Mouse (Mus musculus) ES-CJ7 (cell line): Measurements from ENCODE around the gene Mrps35.
A peak's percentile ranks its signal among the peaks of the same experiment; 100 is the strongest.

Experiments
- DNase-seq: peaks from one replicate; pipeline ENCODE4 v3.0.0; 2011; ENCODE audit warnings: low read depth, low spot score

Mrps35 gene

GRCm38 (mm10) chr6:147042291-147043290, at the start of gene Mrps35:
Gene Mrps35, plus strand, starts transcription at chr6:147042764.
- peak; percentile 91 for DNase-seq

DNA sequence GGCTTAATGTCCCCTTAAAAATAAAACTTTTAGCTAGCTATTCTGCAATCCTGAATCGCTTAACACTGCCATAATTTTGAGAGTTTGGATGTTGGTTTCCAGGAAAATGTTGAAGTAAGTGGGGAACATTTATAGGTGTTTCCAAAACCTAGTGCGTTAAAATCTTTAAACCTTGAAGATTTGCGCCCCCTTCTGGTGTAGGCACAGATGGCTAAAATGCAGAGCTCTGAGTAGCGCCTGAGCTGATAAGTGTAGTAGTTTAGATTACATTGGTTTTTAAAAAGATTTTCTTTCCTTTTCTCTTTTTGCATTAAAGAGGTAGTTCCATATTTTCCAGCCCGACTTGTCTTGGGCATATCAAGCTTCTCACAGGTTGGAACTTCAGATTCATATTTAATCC, 48.3 kb upstream of the Mrps35 start:
- peak; percentile 41 for DNase-seq

DNA sequence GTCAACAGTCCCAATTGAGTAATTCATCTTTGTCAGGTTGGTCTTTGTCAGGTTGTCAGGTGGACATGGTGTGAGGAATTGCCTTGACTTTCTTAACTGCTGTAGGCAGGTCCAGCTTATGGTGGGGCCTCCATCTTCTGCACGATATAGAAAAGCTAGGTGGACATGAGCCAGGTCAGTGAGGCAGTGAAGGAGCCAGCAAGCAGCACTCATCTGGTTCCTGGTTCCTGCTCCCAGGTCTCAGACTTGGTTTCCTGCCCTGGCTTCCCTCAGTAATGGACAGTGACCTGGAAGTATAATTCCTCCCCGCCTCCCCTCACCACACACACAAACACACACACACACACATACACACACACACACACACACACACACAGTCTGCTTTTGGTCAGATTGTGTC, 47.2 kb upstream of the Mrps35 start:
- DNase-seq, result no peak

GRCm38 (mm10) chr6:146995878-146996277, 46.7 kb upstream of the Mrps35 start:
- DNase-seq, result no peak

GRCm38 (mm10) chr6:146997006-146997405, 45.6 kb upstream of the Mrps35 start:
- DNase-seq, result no peak

GRCm38 (mm10) chr6:146998710-146999109, 43.9 kb upstream of the Mrps35 start:
- no peak for DNase-seq

DNA sequence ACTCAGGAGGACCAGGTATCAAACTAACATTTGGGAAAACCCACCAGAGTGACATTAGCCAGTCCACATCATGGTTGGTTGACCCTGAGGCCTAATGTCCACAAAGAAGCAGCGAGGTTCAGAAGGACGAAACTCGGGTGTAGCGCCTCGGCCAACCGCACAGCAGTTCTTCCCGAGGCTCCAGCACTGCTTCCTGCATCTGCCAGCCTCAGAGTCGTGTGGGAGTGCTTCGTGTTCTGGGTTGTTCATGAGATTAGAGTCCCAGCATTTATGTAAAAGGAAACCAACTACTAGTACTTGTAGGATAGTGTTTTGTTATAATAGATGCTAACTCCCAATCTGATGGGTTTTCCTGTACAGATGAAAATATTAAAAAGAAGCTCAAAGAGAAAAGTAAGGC, 43.3 kb upstream of the Mrps35 start:
- DNase-seq, result no peak

DNA sequence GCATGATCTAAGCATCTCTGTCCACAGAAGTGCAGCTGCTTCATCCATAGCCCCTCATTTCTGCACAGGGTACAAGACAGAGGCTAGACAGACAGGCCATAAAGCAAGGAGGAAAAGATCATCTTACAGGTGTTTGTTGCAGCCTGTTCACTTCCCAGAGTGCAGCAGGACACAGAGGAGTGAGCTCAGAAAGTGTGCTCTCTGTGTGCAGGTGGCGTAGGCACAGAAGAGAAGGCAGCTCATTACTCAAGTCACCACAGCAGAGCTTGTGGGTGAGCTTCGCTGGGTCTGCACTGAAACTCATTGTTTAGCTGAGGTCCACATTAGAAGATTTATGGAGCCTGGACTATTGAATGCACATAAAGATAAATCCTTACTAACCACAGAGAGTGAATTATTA, 42.8 kb upstream of the Mrps35 start:
- DNase-seq, result no peak

DNA sequence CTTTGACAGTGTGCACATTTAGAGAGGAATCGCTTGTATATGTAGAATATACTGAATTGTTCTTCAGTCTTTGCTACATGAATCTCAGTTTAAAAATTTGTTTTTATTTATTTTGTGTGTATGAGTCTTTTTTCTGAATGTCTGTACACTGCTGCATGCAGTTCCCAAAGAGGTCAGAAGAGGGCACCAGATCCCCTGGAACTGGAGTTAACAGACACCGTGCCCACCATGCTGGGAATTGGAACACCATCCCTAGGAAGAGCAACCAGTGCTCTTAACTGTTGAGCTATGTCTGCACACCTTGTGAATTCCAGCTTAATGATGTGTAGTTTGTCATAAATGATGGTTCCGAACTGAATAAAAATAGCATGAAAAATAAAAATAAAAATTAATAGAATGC, 34.4 kb upstream of the Mrps35 start:
- peak; percentile 70 for DNase-seq

DNA sequence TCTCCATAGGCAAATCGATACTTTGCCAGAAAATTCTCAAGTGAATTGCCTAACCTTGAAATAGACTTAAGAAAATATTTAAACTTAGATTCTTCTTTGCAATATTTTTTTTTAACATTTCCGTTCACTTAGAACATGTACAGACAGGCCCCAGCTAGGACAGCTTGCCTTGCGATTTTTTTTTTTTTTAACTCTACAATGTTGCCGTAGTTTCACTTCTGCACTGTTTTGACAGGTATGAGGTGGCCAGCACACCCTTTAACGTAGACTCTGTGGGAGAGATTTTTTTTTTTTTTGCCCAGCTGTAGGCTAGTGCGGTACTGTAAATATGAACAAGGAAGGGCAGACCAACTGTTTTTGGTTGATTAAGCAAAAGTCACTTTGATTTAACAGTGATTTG, 32.2 kb upstream of the Mrps35 start:
- DNase-seq, result no peak

DNA sequence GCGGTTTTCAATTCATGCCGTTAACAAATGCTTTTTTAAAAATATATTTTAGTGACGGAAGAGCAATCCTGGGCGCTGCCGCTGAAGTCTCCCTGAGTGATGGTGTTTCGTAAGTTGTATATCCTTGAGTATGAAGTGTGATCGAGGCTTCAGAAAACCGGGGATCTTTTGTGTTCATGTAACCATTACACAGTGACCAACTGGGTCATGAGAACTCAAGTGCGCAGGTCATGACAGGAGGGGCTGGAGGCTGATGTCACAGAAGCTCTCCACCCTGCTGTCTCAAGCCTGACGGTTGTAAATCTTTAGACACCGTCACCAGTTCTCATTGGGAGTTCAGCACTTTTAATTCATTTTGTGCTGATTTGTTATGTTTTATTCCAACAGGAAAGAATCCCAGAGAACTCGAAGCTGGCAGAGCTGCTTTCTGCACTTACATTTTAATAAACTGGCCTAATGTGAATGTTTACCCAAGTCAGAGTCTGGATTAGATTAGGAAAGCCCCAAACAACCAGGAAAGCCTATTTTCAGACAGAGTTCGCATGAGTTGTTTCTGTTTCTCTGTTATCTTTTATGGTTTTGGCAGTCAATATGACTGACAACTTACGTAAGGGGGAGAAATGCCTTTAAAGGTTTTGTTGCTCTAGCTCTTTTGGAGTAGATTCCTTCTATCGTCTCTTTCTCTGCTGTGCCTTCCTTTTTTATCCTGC, 31.6 kb upstream of the Mrps35 start:
- no peak for DNase-seq

- DNase-seq, result no peak
Observed at GRCm38 (mm10) chr6:147011555-147011954, 31.0 kb upstream of the Mrps35 start.

DNA sequence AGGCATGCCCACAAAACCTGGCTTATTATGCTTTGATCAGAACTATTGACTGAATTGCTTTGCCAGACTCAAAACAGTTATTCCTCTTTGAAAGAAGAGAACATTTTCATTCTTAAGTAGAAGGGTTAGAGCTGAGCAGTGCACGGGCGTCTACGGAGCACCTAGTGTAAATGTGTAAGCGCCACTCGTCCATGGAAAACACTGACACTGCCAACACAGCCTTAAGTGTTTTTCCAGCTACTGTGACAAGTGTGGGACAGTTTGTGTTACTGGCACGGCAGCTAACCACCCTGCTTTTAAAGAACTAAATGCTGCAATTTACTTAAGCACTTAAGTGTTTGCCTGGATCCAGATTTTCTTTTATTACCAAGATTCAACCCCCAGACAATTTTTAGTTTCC, 30.6 kb upstream of the Mrps35 start:
- no peak for DNase-seq

GRCm38 (mm10) chr6:147013546-147013945, 29.0 kb upstream of the Mrps35 start:
- DNase-seq, result no peak

GRCm38 (mm10) chr6:147017906-147018305, 24.7 kb upstream of the Mrps35 start:
- DNase-seq, result no peak

- no peak for DNase-seq
Observed at GRCm38 (mm10) chr6:147018364-147018763, 24.2 kb upstream of the Mrps35 start.

DNA sequence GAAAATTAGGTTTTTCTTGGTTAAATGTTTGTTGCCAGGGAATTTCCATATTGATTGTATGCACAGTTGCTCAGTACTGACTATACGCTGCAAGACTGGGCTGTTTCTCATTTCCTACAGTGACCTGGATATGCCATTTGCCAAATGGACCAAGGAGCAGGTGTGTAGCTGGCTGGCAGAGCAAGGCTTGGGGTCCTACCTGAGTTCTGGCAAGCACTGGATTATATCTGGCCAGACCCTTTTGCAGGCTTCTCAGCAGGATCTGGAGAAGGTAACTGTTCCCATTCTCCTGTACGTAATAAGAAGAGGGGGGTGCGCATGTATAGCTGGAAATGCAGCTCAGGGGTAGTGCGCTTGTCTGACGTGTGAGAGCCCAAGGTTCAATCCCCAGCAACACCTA, 21.4 kb upstream of the Mrps35 start:
- no peak for DNase-seq

- DNase-seq, result no peak
Observed at GRCm38 (mm10) chr6:147022375-147023132, 20.0 kb upstream of the Mrps35 start.

- no peak for DNase-seq
Observed at GRCm38 (mm10) chr6:147023133-147023395, 19.5 kb upstream of the Mrps35 start.

DNA sequence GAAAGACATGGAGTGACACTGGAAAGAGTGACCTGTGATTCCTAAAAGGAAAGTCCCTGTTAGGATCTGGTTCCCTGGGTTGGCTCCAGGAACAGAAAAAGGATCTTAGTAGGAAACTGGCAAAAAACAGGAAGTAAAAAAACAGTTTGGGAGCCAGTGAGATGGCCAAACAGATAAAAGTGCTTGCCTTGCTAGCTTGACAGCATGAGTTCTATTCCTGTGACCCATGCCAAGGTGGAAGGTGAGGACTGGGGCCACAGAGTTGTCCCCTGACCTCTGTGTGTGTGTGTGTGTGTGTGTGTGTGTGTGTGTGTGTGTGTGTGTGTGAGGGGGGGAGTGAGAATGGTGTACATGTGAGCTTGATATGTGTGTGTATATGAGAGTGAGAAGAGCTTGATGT, 19.0 kb upstream of the Mrps35 start:
- DNase-seq, result no peak

DNA sequence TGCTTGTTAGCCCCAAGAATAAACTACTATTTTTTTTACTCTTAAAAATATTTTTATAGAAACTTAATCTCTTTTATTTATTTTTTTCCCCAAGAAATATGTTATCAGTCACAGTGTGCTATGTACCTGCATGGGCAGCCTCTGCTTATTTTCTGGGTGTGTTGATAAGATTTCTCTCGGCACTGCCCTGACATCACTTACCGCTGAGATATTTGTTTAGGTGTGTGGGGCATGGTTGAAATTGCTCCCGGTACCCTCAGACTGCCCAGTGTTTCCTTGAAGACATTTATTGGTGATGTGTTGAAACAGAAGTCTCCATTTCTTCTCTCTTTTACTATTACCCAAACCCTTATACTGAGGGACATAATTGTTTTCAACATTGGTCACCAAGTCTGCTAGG, 17.8 kb upstream of the Mrps35 start:
- no peak for DNase-seq

- DNase-seq, result no peak
Observed at GRCm38 (mm10) chr6:147028396-147028795, 14.2 kb upstream of the Mrps35 start.
